In the genomic region with DNA sequence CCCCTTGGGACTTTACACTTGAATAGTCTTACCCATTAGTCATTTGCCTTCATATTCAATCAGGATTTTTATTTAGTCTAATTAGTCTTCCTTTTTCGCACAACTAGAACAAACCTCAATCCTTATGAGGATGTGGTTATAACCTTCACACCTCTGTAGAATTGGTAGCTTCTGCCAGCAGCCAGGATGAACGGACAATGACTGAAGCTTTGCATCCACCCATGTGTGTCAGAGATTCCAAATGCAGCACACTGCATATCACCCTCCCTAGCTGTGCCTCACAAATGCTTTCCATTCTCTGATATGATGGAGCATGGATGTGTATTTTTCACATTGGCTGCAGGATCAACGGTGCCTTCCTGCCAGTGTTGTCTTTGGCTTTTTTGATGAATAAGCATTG, we compare ENCODE assay signal across 20 mouse cellular contexts.
DNase-seq lines count a peak whose midpoint lies in the region; ATAC-seq and TF ChIP-seq lines count a peak whose summit lies in the region.
"Had no signal": no experiment of that assay in that cellular context is flagged by ENCODE, and none has a peak within 500 bp of the region (broad histone marks: within the 10 kb centered on the region; RNA-seq: fewer than 3 reads in every experiment).

No protein-coding gene starts in this region.

- H3K9me3 ChIP-seq in midbrain, embryonic 14.5 days (ENCODE audit: control insufficient read depth, low read length) = no peaks in the 10 kb centered on the region
- H3K9me3 ChIP-seq in midbrain, embryonic 11.5 days (ENCODE audit: control insufficient read depth, low read length) = no peaks in the 10 kb centered on the region
- H3K9me3 ChIP-seq in hindbrain, embryonic 13.5 days = no peaks in the 10 kb centered on the region
- H3K9me3 ChIP-seq in midbrain, postnatal 0 days (ENCODE audit: low read length) = no peaks in the 10 kb centered on the region
- H3K9me3 ChIP-seq: heart, embryonic 10.5 days; limb, embryonic 12.5 days; liver, embryonic 12.5 days had no signal

- H3K27ac ChIP-seq in midbrain, embryonic 14.5 days (replicated peaks; ENCODE audit: low read depth, low read length) = peak overlapping the region; percentile 67
- H3K27ac ChIP-seq in midbrain, embryonic 11.5 days (ENCODE audit: low read depth, low read length) = no peak overlapping the region
- peak overlapping the region; percentile 49; the same call in 1 of the 2 replicates for H3K27ac ChIP-seq in hindbrain, embryonic 13.5 days
- H3K27ac ChIP-seq in midbrain, postnatal 0 days (ENCODE audit: low read depth, low read length) = no peak overlapping the region
- H3K27ac ChIP-seq: gastrocnemius, adult 2 months; heart, embryonic 10.5 days; limb, embryonic 12.5 days; liver, embryonic 12.5 days had no signal

- no peak overlapping the region for H3K4me3 ChIP-seq in midbrain, embryonic 14.5 days (replicated peaks; ENCODE audit: low read depth, low read length)
- H3K4me3 ChIP-seq in midbrain, embryonic 11.5 days (ENCODE audit: low read depth, low read length) = no peak overlapping the region
- H3K4me3 ChIP-seq in hindbrain, embryonic 13.5 days = no peak overlapping the region
- no peak overlapping the region for H3K4me3 ChIP-seq in midbrain, postnatal 0 days (ENCODE audit: low read depth, low read length)
- H3K4me3 ChIP-seq: gastrocnemius, adult 2 months; heart, embryonic 10.5 days; limb, embryonic 12.5 days; liver, embryonic 12.5 days had no signal

- H3K36me3 ChIP-seq in midbrain, embryonic 14.5 days (ENCODE audit: control insufficient read depth, insufficient read depth, low read length) = no peaks in the 10 kb centered on the region
- H3K36me3 ChIP-seq in midbrain, embryonic 11.5 days (ENCODE audit: control insufficient read depth, insufficient read depth, low read length) = no peaks in the 10 kb centered on the region
- no peaks in the 10 kb centered on the region for H3K36me3 ChIP-seq in hindbrain, embryonic 13.5 days
- no peaks in the 10 kb centered on the region for H3K36me3 ChIP-seq in midbrain, postnatal 0 days (ENCODE audit: insufficient read depth, low read length)
- H3K36me3 ChIP-seq: heart, embryonic 10.5 days; liver, embryonic 12.5 days had no signal

- 0 out of 2 replicates have a peak, but pooled peaks have one; percentile 14 for ATAC-seq in midbrain, embryonic 14.5 days (ENCODE audit: low FRiP score, low TSS enrichment)
- ATAC-seq in midbrain, embryonic 11.5 days (ENCODE audit: low FRiP score) = no peak
- ATAC-seq in hindbrain, embryonic 13.5 days (ENCODE audit: low FRiP score) = 0 out of 2 replicates have a peak, but pooled peaks have one; percentile 25
- no peak for ATAC-seq in midbrain, postnatal 0 days (ENCODE audit: low FRiP score)
- ATAC-seq: forebrain, postnatal 0 days; liver, embryonic 12.5 days had no signal

- TF ChIP-seq CTCF in midbrain, postnatal 0 days (IDR thresholded peaks at IDR 0.05) = no peak

- no peak overlapping the region for H3K4me2 ChIP-seq in midbrain, embryonic 14.5 days (ENCODE audit: low read length)
- no peak overlapping the region for H3K4me2 ChIP-seq in midbrain, embryonic 11.5 days
- no peak overlapping the region for H3K4me2 ChIP-seq in hindbrain, embryonic 13.5 days
- no peak overlapping the region for H3K4me2 ChIP-seq in midbrain, postnatal 0 days (ENCODE audit: low read depth, low read length, poor library complexity, severe bottlenecking)
- H3K4me2 ChIP-seq: limb, embryonic 12.5 days; liver, embryonic 12.5 days had no signal

- DNase-seq in midbrain, embryonic 14.5 days = peak; percentile 51
- DNase-seq in midbrain, embryonic 11.5 days (ENCODE audit: low spot score, missing footprints) = no peak
- DNase-seq in midbrain, postnatal 0 days (ENCODE audit: low spot score) = peak; percentile 42
- no peak for DNase-seq in cerebellum, adult 9-11 months
- DNase-seq in cerebellum, adult 11 months = no peak
- no peak for DNase-seq in left cerebral cortex, adult 9 months (ENCODE audit: low spot score in 2 of 2)
- DNase-seq: adrenal gland, postnatal 14 days; cerebellum, adult 11-12 months; cerebellum, postnatal 25 days; embryo, embryonic 11 days; forebrain, postnatal 0 days; gastrocnemius, adult 2 months; kidney, adult 18-20 months; kidney, postnatal 14 days; lung, adult 2 months; lung, postnatal 36 days had no signal

- no peak overlapping the region for H3K9ac ChIP-seq in midbrain, embryonic 14.5 days (replicated peaks; ENCODE audit: low read length)
- H3K9ac ChIP-seq in midbrain, embryonic 11.5 days (ENCODE audit: low read length) = no peak overlapping the region
- H3K9ac ChIP-seq in hindbrain, embryonic 13.5 days = no peak overlapping the region
- no peak overlapping the region for H3K9ac ChIP-seq in midbrain, postnatal 0 days (replicated peaks; ENCODE audit: low read length, poor library complexity, severe bottlenecking)
- H3K9ac ChIP-seq: forebrain, postnatal 0 days; limb, embryonic 12.5 days; liver, embryonic 12.5 days had no signal

- H3K27me3 ChIP-seq in midbrain, embryonic 14.5 days (ENCODE audit: control insufficient read depth, insufficient read depth, low read length) = no peaks in the 10 kb centered on the region
- no peaks in the 10 kb centered on the region for H3K27me3 ChIP-seq in midbrain, embryonic 11.5 days (ENCODE audit: control insufficient read depth, insufficient read depth, low read length)
- H3K27me3 ChIP-seq in hindbrain, embryonic 13.5 days = no peaks in the 10 kb centered on the region
- H3K27me3 ChIP-seq in midbrain, postnatal 0 days (ENCODE audit: insufficient read depth, low read length) = no peaks in the 10 kb centered on the region
- H3K27me3 ChIP-seq: limb, embryonic 12.5 days; liver, embryonic 12.5 days had no signal

- WGBS in midbrain, embryonic 14.5 days = 58% methylated on average over 3 of the region's 3 CpGs
- 80% methylated on average over 3 of the region's 3 CpGs for WGBS in midbrain, embryonic 11.5 days
- WGBS in hindbrain, embryonic 13.5 days = 46% methylated on average over 3 of the region's 3 CpGs
- WGBS in midbrain, postnatal 0 days = 60% methylated on average over 3 of the region's 3 CpGs

- H3K4me1 ChIP-seq in midbrain, embryonic 14.5 days (ENCODE audit: control insufficient read depth, insufficient read depth, low read length) = peaks cover 10% of the 10 kb centered on the region; the same call in 1 of the 2 replicates
- H3K4me1 ChIP-seq in midbrain, embryonic 11.5 days (ENCODE audit: control insufficient read depth, insufficient read depth, low read length) = no peaks in the 10 kb centered on the region
- peaks cover 28% of the 10 kb centered on the region for H3K4me1 ChIP-seq in hindbrain, embryonic 13.5 days (replicated peaks)
- no peaks in the 10 kb centered on the region for H3K4me1 ChIP-seq in midbrain, postnatal 0 days (ENCODE audit: insufficient read depth, low read length)
- H3K4me1 ChIP-seq: liver, embryonic 12.5 days had no signal

Comparison
In these comparisons a context has a peak if more than half of its experiments do, and no peak if none do; other contexts are left out.
1. ATAC-seq: peak in midbrain, embryonic 14.5 days (single experiment) and hindbrain, embryonic 13.5 days (single experiment); none in midbrain, embryonic 11.5 days (single experiment) and midbrain, postnatal 0 days (single experiment).
2. DNase-seq: peak in midbrain, embryonic 14.5 days (single experiment) and midbrain, postnatal 0 days (single experiment); none in midbrain, embryonic 11.5 days (single experiment), cerebellum, adult 9-11 months (single experiment), cerebellum, adult 11 months (single experiment) and left cerebral cortex, adult 9 months (0 of 2).
3. H3K27ac ChIP-seq: peak in midbrain, embryonic 14.5 days (single experiment) and hindbrain, embryonic 13.5 days (single experiment); none in midbrain, embryonic 11.5 days (single experiment) and midbrain, postnatal 0 days (single experiment).